Mouse (Mus musculus) kidney, embryonic 14.5 days (tissue): ENCODE measurements around the gene Mrpl36. TPM values are rescaled to one million over a fixed set of nuclear protein-coding genes. Genes with fewer than 3 reads are reported as not detected.

ENCODE experiments used
- ATAC-seq: fragments of 200-750 bp; cut with Nextera tagmentation; 2 replicates; pipeline ENCODE4 v1.8.0; 2017; ENCODE audit warnings: moderate number of reproducible peaks, mild to moderate bottlenecking, moderate TSS enrichment, moderate library complexity; ENCODE audit not compliant: low FRiP score, low TSS enrichment
- H3K27ac ChIP-seq: fragments of 300-500 bp; sonication (generic); 2 replicates; pipeline ENCODE4 v1.5.1; 2014; ENCODE audit warnings: low read depth, mild to moderate bottlenecking, low read length, moderate library complexity, mixed read lengths
- H3K27me3 ChIP-seq: fragments of 300-500 bp; sonication (generic); 2 replicates; pipeline ENCODE4 v1.6.1; 2014; ENCODE audit warnings: mild to moderate bottlenecking, low read length; ENCODE audit not compliant: control insufficient read depth, insufficient read depth
- H3K36me3 ChIP-seq: fragments of 300-500 bp; sonication (generic); 2 replicates; pipeline ENCODE4 v1.6.1; 2014; ENCODE audit warnings: low read length, mixed read lengths; ENCODE audit not compliant: control insufficient read depth, insufficient read depth
- H3K4me1 ChIP-seq: fragments of 300-500 bp; sonication (generic); 2 replicates; pipeline ENCODE4 v1.6.1; 2014; ENCODE audit warnings: low read length, mixed read lengths; ENCODE audit not compliant: control insufficient read depth, insufficient read depth
- H3K4me2 ChIP-seq: fragments of 300-500 bp; sonication (generic); replicated peaks from 2 replicates; pipeline ENCODE4 v1.6.1; 2014; ENCODE audit warnings: low read depth, mild to moderate bottlenecking, low read length
- H3K4me3 ChIP-seq: fragments of 300-500 bp; sonication (generic); 2 replicates; pipeline ENCODE4 v1.5.1; 2014; ENCODE audit warnings: mild to moderate bottlenecking, low read length
- H3K9ac ChIP-seq: fragments of 300-500 bp; sonication (generic); 2 replicates; pipeline ENCODE4 v1.6.1; 2014; ENCODE audit warnings: low read depth, mild to moderate bottlenecking, low read length, moderate library complexity
- H3K9me3 ChIP-seq: fragments of 300-500 bp; sonication (generic); 2 replicates; pipeline ENCODE4 v1.6.1; 2016; ENCODE audit warnings: low read length; ENCODE audit not compliant: control insufficient read depth
- WGBS: fragments of 180-500 bp; shearing (Covaris S2); extraction: QIAGEN DNeasy Blood & Tissue Kit; methylation state at CpG from one replicate; pipeline ENCODE4 v1.1.7; 2014; 5-methylcytosine and 5-hydroxymethylcytosine counted together
- polyA plus RNA-seq: library from polyadenylated mRNA; unstranded; fragments of >200 nt; fragmentation: Nextera tagmentation; extraction: Ambion mirVana; gene quantifications from 2 replicates; pipeline ENCODE4 v1.2.1, GENCODE M21; 2014

Mrpl36 gene
- polyA plus RNA-seq, 1 experiment from 2014 or later, result 129 TPM

DNA sequence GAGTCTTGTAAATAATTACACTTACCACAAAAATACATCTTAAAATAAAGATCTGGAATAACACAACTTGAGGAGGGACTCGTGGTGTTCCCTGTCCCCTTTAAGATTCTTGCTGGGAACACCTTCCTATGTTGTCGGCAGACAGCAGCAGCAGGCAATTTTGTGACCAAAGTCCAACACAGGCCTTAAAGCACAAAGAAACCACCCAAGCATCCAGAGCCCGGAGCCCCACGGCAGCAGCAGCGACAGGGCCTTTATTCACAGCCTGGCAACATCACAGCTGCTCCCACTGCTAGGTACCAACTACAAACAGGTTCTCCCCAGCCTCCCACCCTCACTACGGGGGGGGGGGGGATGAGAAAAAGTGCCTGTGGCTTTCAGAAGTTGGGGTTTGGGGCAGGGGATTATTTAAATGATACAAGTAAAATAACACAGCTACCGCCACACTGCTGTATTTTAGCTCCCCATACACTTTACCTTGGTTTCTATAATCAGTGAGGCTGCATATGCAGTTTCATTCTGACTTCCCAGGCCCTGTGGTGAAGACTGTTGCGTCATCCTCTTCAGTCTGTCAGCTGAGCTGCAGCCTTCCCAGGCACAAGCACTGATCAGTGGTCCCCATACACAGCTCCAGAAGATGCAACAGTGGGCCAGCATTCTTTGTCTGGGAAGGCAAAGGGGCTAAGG lies 22.8 kb upstream of the Mrpl36 start:
- no peaks in the 10 kb centered on the region for H3K4me1 ChIP-seq
- H3K36me3 ChIP-seq, result no peaks in the 10 kb centered on the region
- no peaks in the 10 kb centered on the region; the same call in none of the 2 replicates for H3K27me3 ChIP-seq
- WGBS, result 50% methylated on average over 8 of the region's 8 CpGs
- no peaks in the 10 kb centered on the region for H3K9me3 ChIP-seq
- no peak overlapping the region for H3K4me3 ChIP-seq
- no peak overlapping the region for H3K4me2 ChIP-seq
- no peak for ATAC-seq
- no peak overlapping the region for H3K27ac ChIP-seq
- H3K9ac ChIP-seq, result no peak overlapping the region

DNA sequence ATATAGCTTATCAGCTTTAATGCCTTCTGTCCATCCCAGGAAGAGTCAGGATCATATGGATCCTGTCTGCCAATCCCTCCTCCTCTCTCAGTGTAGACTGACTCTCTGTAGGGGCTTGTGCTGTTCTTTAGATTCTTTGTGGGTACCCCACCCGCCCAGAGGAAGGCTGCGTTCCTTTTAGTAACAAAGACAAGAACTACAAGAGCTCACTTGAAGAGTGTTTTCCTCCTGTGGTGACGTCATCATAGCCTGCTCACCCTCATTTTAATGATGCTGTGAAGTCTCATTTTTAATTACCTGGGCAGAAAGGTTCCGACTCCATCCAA lies 22.3 kb upstream of the Mrpl36 start:
- no peak overlapping the region for H3K9ac ChIP-seq
- no peak for ATAC-seq
- no peaks in the 10 kb centered on the region for H3K36me3 ChIP-seq
- no peaks in the 10 kb centered on the region; the same call in none of the 2 replicates for H3K27me3 ChIP-seq
- H3K4me3 ChIP-seq, result no peak overlapping the region
- no peaks in the 10 kb centered on the region for H3K9me3 ChIP-seq
- no peak overlapping the region for H3K27ac ChIP-seq
- H3K4me2 ChIP-seq, result no peak overlapping the region
- WGBS, result 75% methylated on average over 4 of the region's 4 CpGs
- no peaks in the 10 kb centered on the region for H3K4me1 ChIP-seq

DNA sequence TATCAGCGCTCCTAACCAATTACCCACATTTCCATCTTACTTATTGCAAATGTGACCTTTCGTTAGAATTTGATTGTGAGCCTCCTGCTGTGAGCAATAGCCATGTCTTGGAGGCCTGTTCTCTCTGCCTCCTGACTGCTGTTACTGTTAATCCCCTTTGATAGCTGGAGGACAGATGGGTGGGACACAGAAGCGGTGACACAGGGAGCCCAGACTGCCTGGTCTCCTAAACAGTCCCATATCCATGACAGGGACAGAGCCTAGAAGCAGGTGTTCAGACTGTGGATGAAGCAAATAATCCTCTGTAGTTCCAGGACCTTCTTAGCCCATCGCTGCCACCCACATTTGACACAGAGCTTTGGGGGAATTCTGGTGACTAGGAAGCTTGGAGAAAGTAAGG lies 21.9 kb upstream of the Mrpl36 start:
- H3K4me3 ChIP-seq, result no peak overlapping the region
- WGBS, result 77% methylated on average over 4 of the region's 4 CpGs
- no peak overlapping the region for H3K4me2 ChIP-seq
- H3K4me1 ChIP-seq, result no peaks in the 10 kb centered on the region
- no peak overlapping the region for H3K9ac ChIP-seq
- no peaks in the 10 kb centered on the region for H3K9me3 ChIP-seq
- no peaks in the 10 kb centered on the region; the same call in none of the 2 replicates for H3K27me3 ChIP-seq
- no peak overlapping the region for H3K27ac ChIP-seq
- no peaks in the 10 kb centered on the region for H3K36me3 ChIP-seq
- ATAC-seq, result no peak

DNA sequence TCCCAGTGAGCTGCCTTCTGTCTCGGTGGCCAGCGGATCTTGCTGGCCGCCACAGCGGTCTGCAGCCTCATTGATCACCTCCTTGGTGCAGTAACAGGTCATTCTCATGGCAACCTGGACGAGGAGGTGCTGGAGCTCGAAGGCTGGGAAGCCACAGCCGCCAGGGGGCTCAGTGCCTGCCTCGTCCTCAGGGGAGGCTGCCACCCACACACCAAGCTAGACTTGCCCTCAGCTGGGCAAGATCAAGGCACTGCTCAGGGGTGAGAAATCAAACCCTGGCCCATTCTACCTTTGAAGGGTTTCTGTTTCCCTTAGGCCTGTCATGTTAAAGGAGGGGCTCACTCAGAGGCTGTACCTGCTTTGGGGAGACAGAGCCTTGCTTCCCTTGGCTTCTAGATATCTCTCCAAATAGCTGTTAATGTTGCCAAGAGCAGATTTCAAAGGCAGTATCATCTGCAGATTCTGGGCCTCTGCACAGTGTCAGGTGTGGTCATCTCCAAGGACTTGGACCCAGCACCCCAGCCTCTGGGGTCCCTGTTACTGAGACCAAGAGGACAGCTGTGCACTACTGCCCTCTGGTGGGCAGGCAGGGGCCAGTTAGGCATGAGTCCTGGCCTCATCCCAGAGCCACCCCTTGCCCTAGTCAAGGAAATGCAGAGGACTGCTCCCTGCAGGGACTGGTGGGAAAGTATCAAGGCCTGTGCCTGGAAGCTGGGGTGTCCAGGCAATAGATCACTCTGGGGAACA lies 18.0 kb upstream of the Mrpl36 start:
- ATAC-seq, result peak; percentile 85
- H3K4me1 ChIP-seq, result no peaks in the 10 kb centered on the region

DNA sequence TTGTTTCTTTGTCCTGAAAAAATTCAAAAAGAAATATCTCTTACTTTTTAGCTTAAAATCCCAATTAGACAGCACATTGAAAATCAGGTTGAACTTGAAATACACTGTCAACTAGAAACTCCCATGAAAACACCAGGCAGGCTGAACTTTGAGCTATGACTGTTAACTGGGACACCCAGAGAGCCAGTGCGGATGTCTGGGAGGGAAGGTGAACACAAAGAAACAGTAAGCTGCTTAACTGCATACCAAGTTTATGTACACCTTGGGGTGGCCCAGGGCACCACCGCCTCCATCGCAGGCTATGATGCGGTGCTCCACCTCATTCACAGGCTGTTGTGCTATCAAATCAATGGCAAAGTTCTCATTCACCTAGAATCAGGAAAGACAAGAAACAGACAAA lies 8.3 kb upstream of the Mrpl36 start:
- Histone ChIP-seq H3K36me3 (peaks cover 55% of the 10 kb centered on the region), H3K4me3 (no peak overlapping the region), H3K9me3 (peaks cover 7% of the 10 kb centered on the region; the same call in 1 of the 2 replicates), H3K4me2 (no peak overlapping the region), H3K4me1 (no peaks in the 10 kb centered on the region), H3K27ac (no peak overlapping the region), H3K9ac (no peak overlapping the region), H3K27me3 (no peaks in the 10 kb centered on the region)
- 96% methylated on average over 4 of the region's 4 CpGs for WGBS
- no peak for ATAC-seq

More for the DNA sequence above, 18.0 kb upstream of the Mrpl36 start:
- Histone ChIP-seq H3K36me3 (no peaks in the 10 kb centered on the region), H3K4me3 (no peak overlapping the region), H3K9ac (no peak overlapping the region), H3K4me2 (no peak overlapping the region), H3K27ac (no peak overlapping the region), H3K9me3 (no peaks in the 10 kb centered on the region), H3K27me3 (no peaks in the 10 kb centered on the region; the same call in none of the 2 replicates)
- 21% methylated on average over 8 of the region's 8 CpGs for WGBS

DNA sequence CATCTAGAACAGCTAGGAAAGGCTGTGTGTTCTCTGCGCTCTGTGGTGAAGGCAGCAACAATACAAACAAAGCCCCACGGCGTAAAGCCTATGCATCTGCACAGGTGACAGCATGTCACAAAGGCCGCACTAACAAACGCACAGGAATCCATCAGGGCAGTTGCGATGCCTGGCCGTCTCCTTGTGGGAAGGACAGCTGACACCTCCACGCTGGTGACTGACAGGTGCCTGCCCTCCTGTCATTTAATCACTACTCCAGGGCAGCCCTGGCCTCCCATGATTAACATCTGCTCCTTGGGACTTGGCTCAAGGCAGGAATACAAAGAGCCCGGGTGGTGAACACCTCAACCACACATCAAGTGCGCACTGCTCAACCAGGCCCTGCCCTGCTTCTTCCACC lies 5.7 kb upstream of the Mrpl36 start:
- H3K36me3 ChIP-seq, result peaks cover 64% of the 10 kb centered on the region
- ATAC-seq, result no peak
- H3K4me3 ChIP-seq, result no peak overlapping the region
- WGBS, result 90% methylated on average over 10 of the region's 10 CpGs
- no peaks in the 10 kb centered on the region for H3K4me1 ChIP-seq
- H3K27me3 ChIP-seq, result no peaks in the 10 kb centered on the region
- no peak overlapping the region for H3K9ac ChIP-seq
- no peak overlapping the region for H3K4me2 ChIP-seq
- no peak overlapping the region for H3K27ac ChIP-seq
- H3K9me3 ChIP-seq, result no peaks in the 10 kb centered on the region

DNA sequence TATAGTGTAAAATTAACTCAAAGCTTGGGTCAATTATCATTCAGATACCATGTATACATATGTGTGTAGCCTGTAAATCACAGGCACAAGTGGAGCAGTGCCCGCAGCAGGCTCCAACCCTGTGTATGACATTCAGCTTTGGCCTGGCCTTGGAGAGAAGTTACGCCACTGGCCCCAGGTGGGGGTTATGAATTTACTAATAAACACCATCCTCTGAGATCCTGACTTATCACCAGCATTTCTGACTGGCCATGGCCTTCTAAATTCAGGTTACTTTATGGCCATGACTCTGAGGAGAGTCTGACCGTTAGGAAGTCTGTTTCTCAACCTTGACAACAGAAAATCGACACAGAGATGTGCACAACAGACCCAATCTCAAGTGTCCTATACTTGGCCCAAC lies 4.9 kb upstream of the Mrpl36 start:
- no peak overlapping the region for H3K4me2 ChIP-seq
- H3K9me3 ChIP-seq, result no peaks in the 10 kb centered on the region
- H3K4me1 ChIP-seq, result no peaks in the 10 kb centered on the region
- peaks cover 57% of the 10 kb centered on the region for H3K36me3 ChIP-seq
- ATAC-seq, result no peak
- H3K27me3 ChIP-seq, result no peaks in the 10 kb centered on the region
- 92% methylated on average over 4 of the region's 4 CpGs for WGBS
- no peak overlapping the region for H3K27ac ChIP-seq
- no peak overlapping the region for H3K9ac ChIP-seq
- H3K4me3 ChIP-seq, result no peak overlapping the region

DNA sequence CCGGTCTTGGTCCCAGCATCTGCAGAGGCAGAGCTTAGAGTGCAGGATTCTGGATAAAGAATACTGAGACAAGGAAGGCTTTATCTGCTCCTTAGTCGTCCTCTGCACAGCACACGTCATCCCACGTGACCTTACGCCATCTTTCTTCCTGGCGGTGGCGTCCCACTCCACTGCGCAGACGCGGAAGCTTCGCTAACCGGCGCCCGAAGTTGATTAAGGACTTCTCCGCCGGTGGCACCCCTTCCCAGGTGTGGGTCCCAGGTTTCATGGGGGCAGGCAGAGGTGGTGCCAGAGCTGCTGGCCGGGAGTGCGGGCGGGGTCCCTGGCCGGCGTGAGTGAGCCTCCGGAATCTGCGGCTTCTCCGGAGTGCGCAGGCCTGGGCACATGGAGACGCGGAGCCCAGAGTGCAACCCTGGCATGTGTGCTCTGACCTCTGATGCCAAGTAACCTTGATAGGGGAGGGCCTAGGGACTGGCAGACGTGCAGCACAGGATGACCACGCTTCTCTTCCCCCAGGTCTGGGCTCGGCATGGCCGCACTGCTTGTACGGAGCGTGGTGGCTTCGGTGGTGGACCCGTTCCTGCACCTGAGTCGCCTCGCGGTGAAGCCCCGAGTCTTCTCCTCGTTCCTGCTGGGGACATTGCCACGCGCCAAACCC lies 2.7 kb downstream of the Mrpl36 start:
- Histone ChIP-seq H3K9ac (peak overlapping the region; percentile 89), H3K27me3 (0 out of 2 replicates have a peak, but pooled peaks cover 5% of the 10 kb centered on the region), H3K4me3 (peak overlapping the region; percentile 82), H3K4me2 (peak overlapping the region; percentile 90), H3K4me1 (peaks cover 15% of the 10 kb centered on the region; the same call in 1 of the 2 replicates), H3K36me3 (peaks cover 5% of the 10 kb centered on the region; the same call in 1 of the 2 replicates), H3K27ac (no peak overlapping the region), H3K9me3 (no peaks in the 10 kb centered on the region)
- peak; percentile 87 for ATAC-seq
- 1% methylated on average over 40 of the region's 42 CpGs for WGBS

DNA sequence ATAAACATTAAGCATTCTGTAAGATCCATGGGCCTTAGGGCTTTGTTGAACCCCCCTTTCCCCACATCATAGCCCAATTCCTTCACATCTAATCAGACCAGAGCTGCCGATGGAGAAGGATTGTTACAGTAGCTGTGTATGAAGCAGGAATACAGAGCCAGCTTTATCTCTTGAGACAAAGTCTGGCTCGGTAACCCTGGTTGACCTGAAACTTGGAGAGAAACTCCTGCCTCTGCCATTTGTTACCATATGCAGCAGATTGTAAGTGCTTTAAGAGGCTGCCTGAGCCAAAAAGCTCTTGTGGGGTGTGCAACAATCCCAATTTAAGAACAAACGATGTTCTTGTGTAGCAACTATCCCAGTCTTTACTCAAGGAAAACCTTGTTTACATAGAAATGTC lies 3.4 kb downstream of the Mrpl36 start:
- Histone ChIP-seq H3K36me3 (no peaks in the 10 kb centered on the region), H3K4me1 (peaks cover 15% of the 10 kb centered on the region), H3K4me2 (peak overlapping the region; percentile 90), H3K27ac (no peak overlapping the region), H3K9ac (peak overlapping the region; percentile 89), H3K9me3 (no peaks in the 10 kb centered on the region), H3K4me3 (peak overlapping the region; percentile 82), H3K27me3 (0 out of 2 replicates have a peak, but pooled peaks cover 6% of the 10 kb centered on the region)
- ATAC-seq, result no peak
- 75% methylated on average over 3 of the region's 3 CpGs for WGBS
